Mouse (Mus musculus): ENCODE measurements at regions not wholly inside any gene's neighbourhood (a gene's known extent, or its start where the extent isn't known, plus 50 kb on each side); places are given as distances from the start of the nearest gene placed in this dataset.
A peak's percentile ranks its signal among the peaks of the same experiment; 100 is the strongest.

DNA sequence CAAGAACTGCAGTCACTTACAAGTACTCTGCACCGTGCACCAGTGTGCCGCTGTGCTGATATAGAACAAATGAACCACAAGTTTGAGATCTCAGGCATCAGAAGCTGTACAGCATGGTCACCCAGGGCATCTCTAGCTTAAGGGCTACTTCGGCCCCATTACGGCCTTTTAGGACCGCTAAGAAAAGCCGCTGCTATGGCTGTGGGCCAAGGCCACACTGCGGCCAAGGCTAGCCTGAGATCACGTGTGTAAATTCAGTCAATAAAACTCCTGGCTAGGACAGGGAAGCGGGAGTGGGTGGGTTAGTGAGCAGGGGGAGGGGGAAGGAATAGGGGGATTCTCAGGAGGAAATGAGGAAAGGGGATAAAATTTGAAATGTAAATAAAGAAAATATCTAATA lies 50.9 kb upstream of the Atp12a start:
- DNase-seq (ENCODE audit: low spot score in 2 of 2), result no peak

DNA sequence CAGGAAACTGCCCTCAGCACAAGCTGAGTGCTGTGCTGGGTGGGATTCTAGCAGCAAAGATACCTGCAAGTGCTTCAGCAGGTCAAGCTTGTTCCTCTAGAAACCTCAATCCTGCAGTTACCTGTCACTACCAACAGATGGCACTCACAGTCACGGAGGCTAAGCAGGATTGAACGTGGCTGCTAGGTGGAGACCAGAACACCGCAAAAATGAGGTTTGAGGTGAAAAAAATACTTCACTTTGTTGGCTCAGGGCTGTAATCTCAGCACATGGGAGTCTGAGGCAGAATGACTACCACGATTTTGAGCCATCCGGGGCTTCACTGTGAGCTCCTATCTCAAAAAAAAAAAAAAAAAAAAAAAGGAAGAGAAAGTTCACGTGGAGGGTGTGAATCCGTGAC lies 50.4 kb upstream of the Atp12a start:
- DNase-seq (ENCODE audit: low spot score in 2 of 2), result peak in 1 of 2 experiments; percentile 21

Data from right cerebral cortex, postnatal 36 days (tissue).